Mouse (Mus musculus) Muller cell, postnatal 12 days (primary cell): ENCODE results near the gene Thbs2.
A peak's percentile ranks its signal among the peaks of the same experiment; 100 is the strongest.

Source experiments
- DNase-seq: peaks from one replicate; pipeline ENCODE4 v3.0.0-alpha.2; 2015; ENCODE audit errors: inconsistent ontology term

The Thbs2 gene

GRCm38 (mm10) chr17:14693994-14694374 lies at the start of gene Thbs2:
TSS of gene Thbs2 (minus strand) at chr17:14694235.
- DNase-seq = peak; percentile 81

- DNase-seq = no peak
Observed at GRCm38 (mm10) chr17:14735493-14736004, 41.5 kb upstream of the Thbs2 start.

- no peak for DNase-seq
Observed at GRCm38 (mm10) chr17:14734380-14734779, 40.3 kb upstream of the Thbs2 start.

- no peak for DNase-seq
Observed at GRCm38 (mm10) chr17:14733941-14734340, 39.9 kb upstream of the Thbs2 start.

- no peak for DNase-seq
Observed at GRCm38 (mm10) chr17:14733027-14733426, 39.0 kb upstream of the Thbs2 start.

GRCm38 (mm10) chr17:14730629-14731028 lies 36.6 kb upstream of the Thbs2 start:
- DNase-seq = peak; percentile 88

GRCm38 (mm10) chr17:14727481-14727880 lies 33.4 kb upstream of the Thbs2 start:
- DNase-seq = peak; percentile 29

GRCm38 (mm10) chr17:14724786-14725185 lies 30.8 kb upstream of the Thbs2 start:
- DNase-seq = no peak

GRCm38 (mm10) chr17:14721325-14721724 lies 27.3 kb upstream of the Thbs2 start:
- DNase-seq = no peak

GRCm38 (mm10) chr17:14720912-14721311 lies 26.9 kb upstream of the Thbs2 start:
- DNase-seq = no peak

- DNase-seq = no peak
Observed at GRCm38 (mm10) chr17:14720227-14720626, 26.2 kb upstream of the Thbs2 start.

- DNase-seq = peak; percentile 93
Observed at GRCm38 (mm10) chr17:14718801-14719200, 24.8 kb upstream of the Thbs2 start.

GRCm38 (mm10) chr17:14714782-14715181 lies 20.7 kb upstream of the Thbs2 start:
- DNase-seq = no peak

- no peak for DNase-seq
Observed at GRCm38 (mm10) chr17:14714374-14714773, 20.3 kb upstream of the Thbs2 start.

- DNase-seq = no peak
Observed at GRCm38 (mm10) chr17:14711784-14712183, 17.7 kb upstream of the Thbs2 start.

GRCm38 (mm10) chr17:14711032-14711431 lies 17.0 kb upstream of the Thbs2 start:
- no peak for DNase-seq

- no peak for DNase-seq
Observed at GRCm38 (mm10) chr17:14706066-14706465, 12.0 kb upstream of the Thbs2 start.

GRCm38 (mm10) chr17:14705466-14705865 lies 11.4 kb upstream of the Thbs2 start:
- DNase-seq = no peak

- peak; percentile 45 for DNase-seq
Observed at GRCm38 (mm10) chr17:14703771-14704170, 9.7 kb upstream of the Thbs2 start.

- DNase-seq = no peak
Observed at GRCm38 (mm10) chr17:14703268-14703667, 9.2 kb upstream of the Thbs2 start.

- DNase-seq = peak; percentile 70
Observed at GRCm38 (mm10) chr17:14702701-14703100, 8.7 kb upstream of the Thbs2 start.

- DNase-seq = no peak
Observed at GRCm38 (mm10) chr17:14701891-14702290, 7.9 kb upstream of the Thbs2 start.

- DNase-seq = no peak
Observed at GRCm38 (mm10) chr17:14700204-14700603, 6.2 kb upstream of the Thbs2 start.

- no peak for DNase-seq
Observed at GRCm38 (mm10) chr17:14698188-14698587, 4.2 kb upstream of the Thbs2 start.
